Mouse (Mus musculus) megakaryocyte, adult 5-6 weeks (primary cell): Measurements from ENCODE around the gene Morn1. TPM values are rescaled to one million over a fixed set of nuclear protein-coding genes. Genes with fewer than 3 reads are reported as not detected.
A peak's percentile ranks its signal among the peaks of the same experiment; 100 is the strongest.
"Not testable (repeated sequence)": the region's sequence is repeated elsewhere in the genome, so short reads cannot be mapped to it uniquely, and the experiment has no call there.

Source experiments
- ATAC-seq: 2 replicates; pipeline ENCODE4 v1.8.0; 2016; ENCODE audit warnings: mild to moderate bottlenecking, inconsistent platforms; ENCODE audit not compliant: poor library complexity, severe bottlenecking
- total RNA-seq, 2 experiments: library from RNA; stranded (forward) in 1 of 2; stranded (reverse) in 1 of 2; fragments of 153-499, 151-499 nt in 1 of 2; fragments of 221-1000, 200-1000 nt in 1 of 2; gene quantifications; 2 replicates each; pipeline versions ENCODE4 v1.2.3 to v1.2.4; 2015 to 2017

Morn1 gene
- total RNA-seq, 2 experiments from 2014 or later: 0.95 TPM; not detected in 1

DNA sequence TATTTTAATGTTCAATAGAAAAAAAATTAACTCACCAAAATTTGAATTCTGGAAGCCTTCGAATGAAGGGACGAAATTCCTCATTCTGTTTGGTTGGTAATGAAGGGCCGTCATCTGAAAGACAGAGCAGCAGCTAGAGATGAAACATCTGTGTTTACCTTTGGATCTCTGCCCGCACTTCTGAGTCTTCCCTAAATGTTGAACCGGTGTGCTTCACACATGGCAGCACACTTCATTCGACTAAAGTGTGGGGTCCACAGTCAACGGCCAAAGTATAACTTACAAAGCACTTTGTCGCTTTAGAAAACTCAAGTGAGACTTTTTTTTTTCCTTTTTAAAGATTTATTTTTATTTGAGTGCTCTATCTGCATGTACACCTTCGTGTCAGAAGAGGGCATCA, 9.7 kb upstream of the Morn1 start:
- no peak for ATAC-seq

DNA sequence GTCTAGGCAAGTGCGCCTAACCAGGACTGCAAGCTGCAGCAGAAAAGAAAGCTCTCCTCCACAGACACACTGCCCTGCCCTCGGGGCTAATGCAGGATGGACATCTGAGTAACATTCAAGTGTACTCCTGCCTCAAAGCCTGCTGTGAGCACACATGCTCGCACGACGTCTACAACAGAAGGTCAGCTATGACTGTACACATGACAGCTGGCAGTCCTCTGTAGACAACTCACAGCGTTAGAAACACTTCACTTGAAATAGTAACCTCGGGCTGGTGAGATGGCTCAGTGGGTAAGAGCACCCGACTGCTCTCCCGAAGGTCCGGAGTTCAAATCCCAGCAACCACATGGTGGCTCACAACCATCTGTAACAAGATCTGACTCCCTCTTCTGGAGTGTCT, 7.6 kb upstream of the Morn1 start:
- ATAC-seq: not testable (repeated sequence)

DNA sequence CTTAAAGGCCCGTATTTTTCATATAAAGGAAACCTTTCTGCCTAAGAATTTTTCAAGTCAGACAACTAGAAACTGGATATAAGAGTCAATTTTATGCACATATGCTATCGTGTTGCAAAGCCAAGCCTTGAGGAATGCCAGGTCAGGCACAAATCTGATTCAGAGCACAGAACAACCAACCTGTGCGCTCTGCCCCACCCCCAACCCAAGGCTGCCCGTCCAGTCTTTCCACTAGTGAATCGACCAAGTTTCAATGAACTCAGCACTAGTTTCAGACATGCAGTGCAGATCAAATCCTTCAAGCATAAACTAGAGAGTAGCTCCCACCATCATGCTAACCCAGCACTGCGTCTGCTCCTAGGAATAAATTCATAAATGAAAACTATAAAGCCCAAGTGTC, 6.7 kb upstream of the Morn1 start:
- no peak for ATAC-seq

DNA sequence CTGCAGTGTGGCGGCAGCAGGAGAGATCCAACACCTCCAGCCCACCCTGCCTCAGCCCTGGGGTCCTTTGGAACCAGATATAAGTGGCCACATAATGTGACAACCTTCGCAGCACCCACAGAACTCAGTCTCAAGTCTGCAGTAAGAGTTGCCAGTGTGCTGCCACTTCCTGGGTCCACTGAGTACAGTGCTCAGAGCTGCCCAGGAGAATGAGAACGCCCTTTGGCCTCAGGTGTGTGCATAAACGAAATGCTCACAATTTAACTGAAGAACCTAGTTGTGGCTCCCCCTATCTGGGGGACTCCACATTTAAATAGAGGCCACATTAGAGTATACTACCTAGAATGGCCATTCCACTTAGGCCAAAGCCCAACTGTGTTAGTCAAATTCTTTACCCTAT, 2.8 kb upstream of the Morn1 start:
- no peak for ATAC-seq

DNA sequence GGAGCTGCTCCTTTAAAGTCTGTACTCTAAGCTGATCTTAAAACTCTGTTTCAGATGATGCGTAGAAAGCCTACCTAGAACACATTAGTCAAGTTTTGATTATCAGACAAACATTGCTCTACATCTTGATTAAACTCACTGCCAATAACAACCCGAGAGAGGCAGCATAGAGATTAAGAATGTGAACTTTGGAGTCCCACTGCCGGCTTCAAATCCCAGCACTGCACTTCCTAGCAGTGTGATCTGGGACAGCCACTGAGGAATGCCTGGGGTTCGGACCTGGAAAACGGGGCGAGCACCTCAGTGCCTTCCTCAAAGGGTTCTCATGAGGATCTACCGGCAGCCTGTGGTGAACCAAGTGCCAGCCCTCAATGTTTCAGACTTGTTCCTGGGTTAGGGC, 2.0 kb upstream of the Morn1 start:
- ATAC-seq: no peak

GRCm38 (mm10) chr4:155085206-155086107, 920 bp upstream of the Morn1 start:
- no peak; the same call in 1 of the 2 replicates for ATAC-seq

DNA sequence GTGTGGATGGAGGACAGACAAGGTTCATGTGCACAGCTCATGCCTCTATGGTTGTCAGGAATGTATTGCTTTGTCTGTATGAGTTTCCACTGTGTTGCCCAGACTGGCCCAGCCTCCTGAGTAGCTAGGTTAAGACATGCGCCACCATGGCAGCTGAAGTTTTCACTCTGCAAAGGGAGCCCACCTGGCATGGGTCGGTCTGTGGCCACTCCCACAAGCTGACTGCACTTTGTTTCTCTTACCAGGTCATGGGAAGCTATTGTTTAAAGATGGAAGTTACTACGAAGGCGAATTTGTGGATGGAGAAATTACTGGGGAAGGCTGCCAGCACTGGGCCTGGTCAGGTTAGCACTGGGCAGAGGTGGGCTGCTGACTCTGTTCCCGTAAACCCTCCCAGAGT, 2.9 kb downstream of the Morn1 start:
- no peak for ATAC-seq

GRCm38 (mm10) chr4:155090147-155090546, 3.8 kb downstream of the Morn1 start:
- ATAC-seq: no peak

DNA sequence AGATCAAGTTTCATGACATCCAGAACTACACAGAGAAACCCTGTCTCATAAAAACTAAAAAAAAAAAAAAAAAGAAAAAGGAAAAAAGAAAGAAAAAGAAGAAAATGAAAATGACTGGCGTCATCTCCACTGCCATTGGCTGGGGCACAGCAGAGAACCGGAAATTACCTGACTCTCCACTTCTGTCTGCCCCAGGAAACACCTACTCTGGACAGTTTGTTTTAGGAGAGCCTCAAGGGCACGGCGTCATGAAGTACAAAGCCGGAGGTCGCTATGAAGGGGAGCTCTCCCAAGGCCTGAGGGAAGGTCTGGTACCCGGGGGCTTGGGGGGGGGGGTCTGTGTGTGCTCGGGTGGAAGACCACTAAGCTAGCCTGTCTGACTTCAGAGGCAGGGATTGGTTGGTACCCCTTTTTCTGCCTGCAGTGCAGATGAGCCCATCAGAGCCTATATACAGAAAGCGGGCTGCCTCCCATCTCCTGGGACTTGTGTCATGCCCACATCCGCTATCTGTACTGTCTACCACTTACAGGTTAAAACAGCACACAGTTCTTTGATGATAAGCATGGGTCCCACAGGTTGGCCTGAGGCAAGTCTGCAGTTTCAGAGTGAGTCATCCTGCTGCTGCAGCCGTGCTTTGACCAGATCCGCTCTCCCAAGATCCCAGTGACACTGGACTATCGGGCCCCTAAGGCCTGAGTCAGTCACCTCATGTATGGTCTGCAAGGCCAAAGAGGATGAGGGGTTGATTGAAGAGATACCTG, 4.5 kb downstream of the Morn1 start:
- no peak for ATAC-seq

- ATAC-seq: no peak
Observed at GRCm38 (mm10) chr4:155092718-155093430, 6.5 kb downstream of the Morn1 start.

- no peak for ATAC-seq
Observed at GRCm38 (mm10) chr4:155093431-155094149, 7.2 kb downstream of the Morn1 start.

GRCm38 (mm10) chr4:155094565-155094964, 8.2 kb downstream of the Morn1 start:
- ATAC-seq: peak; percentile 67

GRCm38 (mm10) chr4:155095238-155095900, 9.0 kb downstream of the Morn1 start:
- ATAC-seq: peak; percentile 93

- no peak for ATAC-seq
Observed at GRCm38 (mm10) chr4:155095967-155096366, 9.6 kb downstream of the Morn1 start.

GRCm38 (mm10) chr4:155097452-155097851, 11.1 kb downstream of the Morn1 start:
- ATAC-seq: no peak

DNA sequence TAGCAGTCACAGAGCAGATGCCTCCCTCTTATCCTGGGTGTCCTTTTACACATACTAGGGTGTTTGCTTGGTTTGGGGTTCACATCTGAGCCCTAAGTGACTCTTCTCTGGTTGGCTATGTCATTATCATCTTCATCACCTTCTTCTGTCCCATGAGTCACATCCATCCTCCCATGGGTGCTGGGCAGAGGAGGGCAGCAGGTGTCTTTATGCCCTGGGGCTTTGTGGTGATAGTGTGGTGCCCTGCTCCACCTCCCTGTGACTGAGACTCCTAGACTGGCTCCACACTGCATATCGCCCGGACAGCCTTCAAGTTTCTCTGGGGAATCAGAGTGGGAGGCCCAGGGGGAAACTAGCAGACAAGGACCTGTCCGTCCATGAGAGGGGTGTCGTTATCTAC, 12.2 kb downstream of the Morn1 start:
- no peak for ATAC-seq

- ATAC-seq: no peak
Observed at GRCm38 (mm10) chr4:155107886-155108285, 21.5 kb downstream of the Morn1 start.

GRCm38 (mm10) chr4:155109471-155109870, 23.1 kb downstream of the Morn1 start:
- ATAC-seq: no peak

- no peak for ATAC-seq
Observed at GRCm38 (mm10) chr4:155113766-155114410, 27.5 kb downstream of the Morn1 start.

- ATAC-seq: peak; percentile 81
Observed at GRCm38 (mm10) chr4:155116607-155117006, 30.2 kb downstream of the Morn1 start.
